Mouse (Mus musculus) intestine, postnatal 0 days (tissue): ENCODE measurements around the gene Rab26. TPM values are rescaled to one million over a fixed set of nuclear protein-coding genes. Genes with fewer than 3 reads are reported as not detected.

Source experiments
- ATAC-seq: fragments of 200-750 bp; cut with Nextera tagmentation; 2 replicates; pipeline ENCODE4 v1.8.0; 2017; ENCODE audit warnings: mild to moderate bottlenecking, moderate TSS enrichment, moderate library complexity
- H3K27ac ChIP-seq: fragments of 300-500 bp; sonication (generic); 2 replicates; pipeline ENCODE4 v1.5.1; 2014; ENCODE audit warnings: mild to moderate bottlenecking, low read depth, low read length, moderate library complexity
- H3K27me3 ChIP-seq: fragments of 300-500 bp; sonication (generic); replicated peaks from 2 replicates; pipeline ENCODE4 v1.6.1; 2014; ENCODE audit warnings: low read length, mixed read lengths; ENCODE audit not compliant: control insufficient read depth, insufficient read depth
- H3K36me3 ChIP-seq: fragments of 300-500 bp; sonication (generic); 2 replicates; pipeline ENCODE4 v1.6.1; 2014; ENCODE audit warnings: mild to moderate bottlenecking, moderate library complexity; ENCODE audit not compliant: control insufficient read depth, insufficient read depth
- H3K4me1 ChIP-seq: fragments of 300-500 bp; sonication (generic); replicated peaks from 2 replicates; pipeline ENCODE4 v1.6.1; 2014; ENCODE audit warnings: antibody characterized with exemption, low read length, mixed read lengths; ENCODE audit not compliant: control insufficient read depth, insufficient read depth
- H3K4me2 ChIP-seq: fragments of 300-500 bp; sonication (generic); replicated peaks from 2 replicates; pipeline ENCODE4 v1.6.1; 2014; ENCODE audit warnings: low read depth, mild to moderate bottlenecking, moderate library complexity
- H3K4me3 ChIP-seq: fragments of 300-500 bp; sonication (generic); 2 replicates; pipeline ENCODE4 v1.5.1; 2014; ENCODE audit warnings: low read depth, low read length
- H3K9ac ChIP-seq: fragments of 300-500 bp; sonication (generic); 2 replicates; pipeline ENCODE4 v1.6.1; 2014; ENCODE audit warnings: mild to moderate bottlenecking, low read depth, low read length
- H3K9me3 ChIP-seq: fragments of 300-500 bp; sonication (generic); 2 replicates; pipeline ENCODE4 v1.6.1; 2016; ENCODE audit warnings: mixed run types; ENCODE audit not compliant: control insufficient read depth
- CTCF ChIP-seq: sonication (generic); IDR thresholded peaks from 2 replicates; pipeline ENCODE4 v1.5.1; 2016; ENCODE audit warnings: low read depth, mild to moderate bottlenecking, control low read depth, antibody characterized with exemption, moderate library complexity
- WGBS: fragments of 180-500 bp; shearing (Covaris S2); extraction: QIAGEN DNeasy Blood & Tissue Kit; methylation state at CpG from one replicate; pipeline ENCODE4 v1.1.7; 2014; 5-methylcytosine and 5-hydroxymethylcytosine counted together
- polyA plus RNA-seq: library from polyadenylated mRNA; unstranded; fragments of >200 nt; fragmentation: Nextera tagmentation; extraction: Ambion mirVana; gene quantifications from 2 replicates; pipeline ENCODE4 v1.2.1, GENCODE M21; 2015

The Rab26 gene
- polyA plus RNA-seq, 1 experiment from 2014 or later = 0.31 TPM

DNA sequence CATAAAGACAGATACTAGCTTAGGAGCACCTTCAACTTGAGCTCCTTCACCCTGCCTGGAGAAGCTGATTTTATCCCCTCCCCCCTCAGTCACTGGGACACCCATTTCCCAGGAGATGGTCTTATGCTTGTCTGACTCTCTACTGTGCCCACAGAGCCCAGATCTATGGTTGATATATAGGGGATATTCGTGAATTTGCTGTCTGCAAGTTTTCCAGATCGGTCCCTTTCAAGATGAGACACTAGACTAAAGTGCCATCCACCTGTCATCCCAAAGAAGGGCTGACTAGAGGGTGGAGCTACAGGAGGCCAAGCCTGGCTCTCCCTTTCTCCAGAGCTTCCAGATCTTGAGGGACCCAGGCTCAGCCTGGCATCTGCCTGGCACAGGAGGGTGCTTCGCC lies 2.9 kb downstream of the Rab26 start:
- no peak overlapping the region for H3K9ac ChIP-seq
- peaks cover 15% of the 10 kb centered on the region for H3K4me1 ChIP-seq
- 70% methylated on average over 3 of the region's 3 CpGs for WGBS
- H3K27ac ChIP-seq = no peak overlapping the region
- no peaks in the 10 kb centered on the region for H3K9me3 ChIP-seq
- no peak for ATAC-seq
- H3K4me3 ChIP-seq = no peak overlapping the region
- H3K36me3 ChIP-seq = peaks cover 8% of the 10 kb centered on the region; the same call in 1 of the 2 replicates
- H3K27me3 ChIP-seq = no peaks in the 10 kb centered on the region
- no peak overlapping the region for H3K4me2 ChIP-seq
- no peak for TF ChIP-seq CTCF

DNA sequence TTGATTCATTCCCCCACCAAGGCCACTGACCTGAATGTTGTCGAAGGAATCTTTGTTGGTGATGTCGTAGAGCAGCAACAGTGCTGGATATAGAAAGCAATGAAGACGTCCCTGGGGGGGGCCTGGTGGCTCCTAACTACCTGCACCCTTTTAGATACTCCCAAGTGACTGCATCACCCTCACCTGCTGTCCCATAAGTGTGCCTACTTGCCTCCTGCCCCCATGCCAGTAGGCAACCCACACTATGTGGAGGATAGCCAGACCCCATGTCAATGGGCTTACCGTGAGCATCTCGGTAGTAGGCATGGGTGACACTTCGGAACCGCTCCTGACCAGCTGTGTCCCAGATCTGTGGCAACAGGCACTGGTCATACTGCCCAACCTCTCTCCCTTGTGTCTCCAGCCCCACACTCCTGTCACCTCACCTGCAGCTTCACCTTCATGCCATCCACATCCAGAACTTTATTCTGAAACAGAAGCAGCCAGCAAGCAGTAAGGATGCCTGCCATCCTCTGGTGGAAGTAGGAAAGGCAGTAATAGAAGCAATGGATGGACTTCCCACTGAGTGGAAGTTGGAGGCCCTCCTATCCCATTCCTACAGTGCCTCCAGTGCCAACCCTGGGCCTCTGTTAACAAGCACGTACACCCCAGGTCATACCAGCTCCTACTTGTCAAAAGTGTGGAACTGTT lies 3.5 kb downstream of the Rab26 start:
- Histone ChIP-seq H3K9me3 (no peaks in the 10 kb centered on the region), H3K27ac (peak overlapping the region; percentile 4; the same call in 1 of the 2 replicates), H3K4me2 (peak overlapping the region; percentile 74; the same call in 1 of the 2 replicates), H3K27me3 (no peaks in the 10 kb centered on the region), H3K4me3 (no peak overlapping the region), H3K4me1 (peaks cover 15% of the 10 kb centered on the region), H3K36me3 (peaks cover 8% of the 10 kb centered on the region; the same call in 1 of the 2 replicates), H3K9ac (no peak overlapping the region)
- 35% methylated on average over 8 of the region's 8 CpGs for WGBS
- peak; percentile 67 for TF ChIP-seq CTCF
- no peak for ATAC-seq

DNA sequence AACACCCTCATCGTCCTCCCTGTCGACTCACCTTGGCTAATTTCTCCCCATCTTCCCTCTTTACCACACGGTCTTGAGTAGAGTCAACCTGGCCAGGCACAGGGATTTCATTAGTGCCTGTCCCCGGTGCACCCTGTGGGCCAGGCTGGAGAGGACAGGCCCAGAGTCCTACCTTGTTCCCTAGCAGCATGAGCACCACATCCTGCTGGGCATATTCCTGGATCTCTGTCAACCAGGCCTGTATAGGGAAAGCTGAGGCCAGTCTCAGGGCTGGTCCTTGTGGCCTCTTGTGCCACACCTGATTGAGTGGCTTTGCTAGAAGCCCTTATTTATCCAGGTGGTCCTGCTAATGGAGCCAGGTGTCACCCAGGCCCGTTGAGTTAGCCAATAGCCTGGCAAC lies 4.1 kb downstream of the Rab26 start:
- Histone ChIP-seq H3K36me3 (peaks cover 8% of the 10 kb centered on the region; the same call in 1 of the 2 replicates), H3K27me3 (no peaks in the 10 kb centered on the region), H3K9ac (no peak overlapping the region), H3K27ac (peak overlapping the region; percentile 23; the same call in 1 of the 2 replicates), H3K4me2 (peak overlapping the region; percentile 74), H3K4me1 (peaks cover 17% of the 10 kb centered on the region), H3K4me3 (peak overlapping the region; percentile 96), H3K9me3 (no peaks in the 10 kb centered on the region)
- no peak for ATAC-seq
- WGBS = 20% methylated on average over 5 of the region's 5 CpGs
- TF ChIP-seq CTCF = no peak

DNA sequence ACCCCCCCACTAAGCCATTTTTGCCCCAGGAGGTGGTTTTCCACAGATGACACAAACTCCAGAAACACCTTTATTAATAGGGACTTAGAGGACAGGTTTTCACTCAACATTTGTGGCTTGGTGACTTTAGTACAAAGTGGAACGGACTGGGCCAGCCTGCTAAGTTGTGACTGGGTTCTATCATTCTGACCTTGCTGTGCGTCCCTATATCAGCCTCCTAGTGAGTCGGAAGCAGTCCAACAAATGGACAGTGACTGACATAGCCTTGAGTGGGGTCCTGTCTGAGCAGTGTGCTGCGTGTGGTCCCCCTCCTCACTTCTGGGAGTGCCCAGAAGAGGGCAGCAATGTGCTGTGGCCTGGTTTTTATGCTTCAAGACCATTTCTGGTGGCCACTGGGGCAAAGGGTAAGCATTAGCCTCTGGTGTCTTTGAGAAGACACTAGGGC lies 5.0 kb downstream of the Rab26 start:
- Histone ChIP-seq H3K27me3 (no peaks in the 10 kb centered on the region), H3K4me3 (peak overlapping the region; percentile 96), H3K4me1 (peaks cover 17% of the 10 kb centered on the region), H3K4me2 (peak overlapping the region; percentile 74), H3K27ac (peak overlapping the region; percentile 58), H3K9ac (peak overlapping the region; percentile 51), H3K36me3 (peaks cover 8% of the 10 kb centered on the region; the same call in 1 of the 2 replicates), H3K9me3 (no peaks in the 10 kb centered on the region)
- peak; percentile 95 for TF ChIP-seq CTCF
- under 1% methylated on average over 4 of the region's 4 CpGs for WGBS
- no peak for ATAC-seq

DNA sequence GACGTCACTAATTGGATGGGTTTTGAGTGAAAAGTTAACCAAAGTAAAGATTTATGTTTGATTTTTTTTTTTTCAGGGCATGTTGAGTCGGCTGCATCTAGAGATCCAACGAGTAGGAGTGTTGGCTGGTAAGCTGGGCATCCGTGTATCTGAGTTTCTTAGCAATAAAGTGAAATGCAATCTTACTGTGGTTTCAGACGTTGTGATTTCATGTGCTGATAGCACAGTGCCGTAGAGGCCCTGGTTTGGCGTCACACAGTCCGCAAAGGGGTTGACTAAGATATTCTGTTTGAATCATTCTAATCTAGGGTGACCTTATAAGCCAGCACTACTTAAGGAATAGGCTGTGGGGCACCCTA lies 5.5 kb downstream of the Rab26 start:
- TF ChIP-seq CTCF = no peak
- H3K36me3 ChIP-seq = peaks cover 8% of the 10 kb centered on the region; the same call in 1 of the 2 replicates
- H3K9me3 ChIP-seq = no peaks in the 10 kb centered on the region
- peaks cover 17% of the 10 kb centered on the region for H3K4me1 ChIP-seq
- H3K27me3 ChIP-seq = no peaks in the 10 kb centered on the region
- H3K27ac ChIP-seq = peak overlapping the region; percentile 58
- peak overlapping the region; percentile 96 for H3K4me3 ChIP-seq
- H3K4me2 ChIP-seq = peak overlapping the region; percentile 74
- 0% methylated on average over 8 of the region's 8 CpGs for WGBS
- H3K9ac ChIP-seq = peak overlapping the region; percentile 51
- ATAC-seq = no peak

DNA sequence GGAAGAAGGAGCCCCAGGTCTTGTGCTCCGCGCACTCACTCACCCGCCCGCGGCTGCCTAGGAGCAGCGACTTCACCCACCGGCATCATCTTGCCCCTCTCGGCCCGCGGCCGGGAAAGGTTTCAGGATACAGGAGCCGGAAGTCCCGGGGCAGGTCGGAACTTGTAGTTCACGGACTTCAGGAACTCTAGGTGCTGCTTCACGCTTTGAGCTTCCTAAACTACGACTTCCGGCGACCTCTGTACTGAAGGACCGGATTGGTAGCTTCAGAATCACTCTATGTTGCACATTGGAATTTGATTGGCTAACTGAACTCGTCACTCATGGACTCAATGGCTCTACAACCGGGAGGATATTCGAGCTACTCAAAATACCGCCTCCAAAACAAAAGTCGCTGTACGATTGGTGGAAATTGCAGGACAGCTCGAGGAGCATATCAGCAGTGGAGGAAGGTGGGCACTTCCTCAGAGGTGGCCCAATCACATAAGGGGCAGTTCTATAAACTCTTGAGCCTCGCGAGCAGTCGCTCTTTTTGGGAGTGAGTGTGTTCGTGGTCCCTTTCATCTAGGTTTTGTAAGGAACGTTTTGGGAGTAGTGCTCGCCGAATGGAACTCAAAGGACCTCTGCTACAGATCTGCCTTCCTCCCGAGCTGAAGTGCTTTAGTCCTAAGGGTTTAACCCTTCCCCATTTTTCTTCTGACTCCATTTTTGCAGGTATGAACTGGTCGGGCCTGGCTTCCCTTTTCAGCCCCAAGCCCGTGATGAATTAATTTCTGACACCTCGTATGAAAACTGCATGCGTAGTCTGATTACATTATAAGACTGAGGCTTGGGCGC lies 6.1 kb downstream of the Rab26 start, which contains the start of gene Traf7:
Gene Traf7 (minus strand): TSS at position 216 of the 837 bp plus-strand sequence.
- peak within 1 kb of the TSS; percentile 96 for H3K4me3 ChIP-seq
- peaks cover 12% of the 10 kb centered on the region; the same call in 1 of the 2 replicates for H3K36me3 ChIP-seq
- peak within 1 kb of the TSS; percentile 81 for H3K9ac ChIP-seq
- H3K27ac ChIP-seq = peak within 1 kb of the TSS; percentile 64
- WGBS = under 1% methylated on average over 40 of the region's 40 CpGs
- H3K27me3 ChIP-seq = no peaks in the 10 kb centered on the region
- H3K4me2 ChIP-seq = peak within 1 kb of the TSS; percentile 74
- peaks cover 11% of the 10 kb centered on the region; the same call in 1 of the 2 replicates for H3K4me1 ChIP-seq
- TF ChIP-seq CTCF = no peak
- H3K9me3 ChIP-seq = no peaks in the 10 kb centered on the region
- ATAC-seq = peak; percentile 97
